Mouse (Mus musculus): ENCODE measurements around the gene Zdhhc4. TPM values are rescaled to one million over a fixed set of nuclear protein-coding genes. Genes with fewer than 3 reads are reported as not detected.

Zdhhc4 gene
- polyA plus RNA-seq (2017; shearing (Covaris generic)), result 99.1 TPM

GRCm38 (mm10) chr5:143328690-143329495 lies at the start of gene Zdhhc4:
Gene Zdhhc4, minus strand, starts transcription at chr5:143329256.

GRCm38 (mm10) chr5:143356686-143357388 lies 27.8 kb upstream of the Zdhhc4 start, which contains the start of gene Grid2ip:
Gene Grid2ip, plus strand, starts transcription at chr5:143357338.

GRCm38 (mm10) chr5:143314730-143315513 lies 14.1 kb downstream of the Zdhhc4 start, which contains the start of gene E130309D02Rik:
Gene E130309D02Rik, minus strand, starts transcription at chr5:143315360.

GRCm38 (mm10) chr5:143293404-143293803 lies 35.7 kb downstream of the Zdhhc4 start, which contains the start of gene Zfp853:
Gene Zfp853, minus strand, starts transcription at chr5:143293623.

GRCm38 (mm10) chr5:143269363-143270150 lies 59.5 kb downstream of the Zdhhc4 start, which contains the start of gene Zfp316:
Gene Zfp316, minus strand, starts transcription at chr5:143270022.

Other genes starting within 250 kb of the Zdhhc4 start
- gene Rnf216, start 216.3 kb downstream of the Zdhhc4 start, polyA plus RNA-seq (2017; shearing (Covaris generic)), result 48.8 TPM
- 0.05 TPM for gene Olfr718-ps1, start 181.7 kb downstream of the Zdhhc4 start, polyA plus RNA-seq (2017; shearing (Covaris generic))
- 16.0 TPM for gene Rbak, start 148.5 kb downstream of the Zdhhc4 start, polyA plus RNA-seq (2017; shearing (Covaris generic))
- 0.20 TPM for gene Spdye4b, start 148.2 kb downstream of the Zdhhc4 start, polyA plus RNA-seq (2017; shearing (Covaris generic))
- gene Spdye4a, start 102.4 kb downstream of the Zdhhc4 start, polyA plus RNA-seq (2017; shearing (Covaris generic)), result not detected
- 30.0 TPM for gene Zfp12, start 94.1 kb downstream of the Zdhhc4 start, polyA plus RNA-seq (2017; shearing (Covaris generic))
- 3.1 TPM for gene Zfp316, start 59.2 kb downstream of the Zdhhc4 start, polyA plus RNA-seq (2017; shearing (Covaris generic))
- not detected for gene Zfp853, start 35.6 kb downstream of the Zdhhc4 start, polyA plus RNA-seq (2017; shearing (Covaris generic))
- 44.7 TPM for gene E130309D02Rik, start 13.9 kb downstream of the Zdhhc4 start, polyA plus RNA-seq (2017; shearing (Covaris generic))
- gene Grid2ip, start 28.1 kb upstream of the Zdhhc4 start, polyA plus RNA-seq (2017; shearing (Covaris generic)), result not detected
- 27.8 TPM for gene Kdelr2, start 74.6 kb upstream of the Zdhhc4 start, polyA plus RNA-seq (2017; shearing (Covaris generic))
- 11.1 TPM for gene Daglb, start 135.3 kb upstream of the Zdhhc4 start, polyA plus RNA-seq (2017; shearing (Covaris generic))
- 695 TPM for gene Rac1, start 198.8 kb upstream of the Zdhhc4 start, polyA plus RNA-seq (2017; shearing (Covaris generic))